Mouse (Mus musculus) ES-E14 (cell line): ENCODE results near the gene Nav2. TPM values are rescaled to one million over a fixed set of nuclear protein-coding genes. Genes with fewer than 3 reads are reported as not detected.

ENCODE experiments used
- DNase-seq: peaks from one replicate; pipeline ENCODE4 v3.0.0-alpha.2; 2013; ENCODE audit warnings: low read depth, low spot score
- H3K27ac ChIP-seq: 2 replicates; pipeline ENCODE4 v1.5.1; 2012; ENCODE audit warnings: low read depth, mild to moderate bottlenecking, low read length, moderate library complexity, mixed read lengths; ENCODE audit not compliant: poor library complexity, insufficient read depth, severe bottlenecking
- H3K36me3 ChIP-seq: 2 replicates; pipeline ENCODE4 v1.6.1; 2012; ENCODE audit warnings: mild to moderate bottlenecking, low read length, moderate library complexity, mixed read lengths; ENCODE audit not compliant: control insufficient read depth, poor library complexity, insufficient read depth, severe bottlenecking
- H3K4me1 ChIP-seq, 2 experiments: fragments of 150-350 bp in 1 of 2; sonication (generic) in 1 of 2; 2 replicates each; pipeline ENCODE4 v1.6.1; 2012; ENCODE audit warnings: low read length in 2 of 2, mild to moderate bottlenecking in 1 of 2, mixed read lengths in 1 of 2; ENCODE audit not compliant: control insufficient read depth in 2 of 2, insufficient read depth in 2 of 2, poor library complexity in 1 of 2
- H3K4me3 ChIP-seq, 2 experiments: fragments of 150-350 bp in 1 of 2; sonication (generic) in 1 of 2; 2 replicates each; pipeline ENCODE4 v1.5.1; 2012; ENCODE audit warnings: low read length in 2 of 2, low read depth in 1 of 2, mild to moderate bottlenecking in 1 of 2, mixed read lengths in 1 of 2; ENCODE audit not compliant: insufficient read depth in 1 of 2, poor library complexity in 1 of 2, severe bottlenecking in 1 of 2
- H3K9ac ChIP-seq: 2 replicates; pipeline ENCODE4 v1.6.1; 2012; ENCODE audit warnings: low read depth, mild to moderate bottlenecking, low read length, mixed read lengths; ENCODE audit not compliant: poor library complexity, insufficient read depth, severe bottlenecking
- H3K9me3 ChIP-seq: fragments of 150-350 bp; sonication (generic); 2 replicates; pipeline ENCODE4 v1.6.1; 2012; ENCODE audit warnings: low read depth, mild to moderate bottlenecking, low read length; ENCODE audit not compliant: control insufficient read depth, insufficient read depth
- CHD2 ChIP-seq: IDR thresholded peaks from 2 replicates; pipeline ENCODE4 v1.6.1; 2014; ENCODE audit warnings: mild to moderate bottlenecking, low read depth, low read length, inconsistent platforms
- HCFC1 ChIP-seq: IDR thresholded peaks from 2 replicates; pipeline ENCODE4 v1.6.1; 2012; ENCODE audit warnings: low read length, inconsistent platforms, borderline replicate concordance; ENCODE audit not compliant: insufficient read depth
- MAFK ChIP-seq: IDR thresholded peaks from 2 replicates; pipeline ENCODE4 v1.6.1; 2014; ENCODE audit warnings: mild to moderate bottlenecking, low read depth, low read length, inconsistent platforms; ENCODE audit not compliant: insufficient read depth
- ZC3H11A ChIP-seq: IDR thresholded peaks from 2 replicates; pipeline ENCODE4 v1.6.1; 2012; ENCODE audit warnings: low read depth, mild to moderate bottlenecking, inconsistent platforms, low read length, borderline replicate concordance
- ZNF384 ChIP-seq: IDR thresholded peaks from 2 replicates; pipeline ENCODE4 v1.6.1; 2012; ENCODE audit warnings: low read depth, low read length, inconsistent platforms
- in situ Hi-C, 2 experiments: fragments of 600-800 bp; cut with MboI; formaldehyde crosslinking; loops; one replicate each; pipeline ENCODE4 v1.15.1; 2025; ENCODE audit warnings: low sequenced_read_pairs in 2 of 2, inconsistent platforms in 1 of 2; ENCODE audit not compliant: unreplicated experiment in 2 of 2
- total RNA-seq: library from RNA; depleted of rRNA; stranded (reverse); fragments of 300-350 nt; gene quantifications from 2 replicates; pipeline ENCODE4 v1.2.3, GENCODE M21; 2012

Nav2 gene
- total RNA-seq, 1 experiment: 18.2 TPM

GRCm38 (mm10) chr7:49303600-49304411 lies 395.3 kb downstream of the Nav2 start:
- peaks cover 0 to 2% of the 10 kb centered on the region in 2 experiments; a peak in 1 of 4 replicates for H3K4me1 ChIP-seq
- H3K4me3 ChIP-seq: peak overlapping the region; percentile 67 to 68
- no peaks in the 10 kb centered on the region for H3K36me3 ChIP-seq
- H3K9me3 ChIP-seq: no peaks in the 10 kb centered on the region
- no peak overlapping the region for H3K27ac ChIP-seq
- in situ Hi-C loops: no loop called here
- DNase-seq: no peak
- peak overlapping the region; percentile 58; the same call in 1 of the 2 replicates for H3K9ac ChIP-seq
- TF ChIP-seq MAFK (no peak), ZNF384 (no peak), ZC3H11A (no peak), HCFC1 (no peak), CHD2 (no peak)

DNA sequence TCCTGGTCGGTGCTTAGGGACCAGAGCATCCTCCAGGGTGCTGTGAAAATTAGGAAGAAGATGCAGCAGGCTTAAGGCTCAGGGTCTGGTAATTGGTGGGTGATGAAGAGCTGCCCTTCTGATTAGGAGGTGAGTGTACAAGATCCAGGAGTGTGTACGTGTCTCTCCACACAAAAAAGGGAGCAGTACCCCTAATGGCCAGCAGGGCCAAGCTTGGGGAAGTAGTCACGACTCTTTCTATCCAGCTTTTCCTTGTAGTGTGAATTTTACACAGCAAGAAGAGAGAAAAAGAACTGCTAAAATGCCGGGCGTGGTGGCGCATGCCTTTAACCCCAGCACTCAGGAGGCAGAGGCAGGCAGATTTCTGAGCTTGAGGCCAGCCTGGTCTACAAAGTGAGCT lies 399.2 kb downstream of the Nav2 start:
- peaks cover 0 to 2% of the 10 kb centered on the region in 2 experiments; a peak in 1 of 4 replicates for H3K4me1 ChIP-seq
- H3K9me3 ChIP-seq: no peaks in the 10 kb centered on the region
- no peak overlapping the region for H3K9ac ChIP-seq
- in situ Hi-C loops: no loop called here
- no peak overlapping the region for H3K4me3 ChIP-seq
- TF ChIP-seq ZC3H11A: no peak
- TF ChIP-seq CHD2: no peak
- no peak for TF ChIP-seq MAFK
- H3K36me3 ChIP-seq: no peaks in the 10 kb centered on the region
- H3K27ac ChIP-seq: no peak overlapping the region
- DNase-seq: no peak

- no peaks in the 10 kb centered on the region for H3K9me3 ChIP-seq
- no peak for DNase-seq
- H3K4me3 ChIP-seq: no peak overlapping the region
- H3K27ac ChIP-seq: no peak overlapping the region
- no peaks in the 10 kb centered on the region for H3K36me3 ChIP-seq
- in situ Hi-C loops: no loop called here
- H3K4me1 ChIP-seq: no peaks in the 10 kb centered on the region
- H3K9ac ChIP-seq: no peak overlapping the region
- TF ChIP-seq HCFC1: no peak
- no peak for TF ChIP-seq ZNF384
- no peak for TF ChIP-seq ZC3H11A
- TF ChIP-seq CHD2: no peak
- no peak for TF ChIP-seq MAFK
Measured at GRCm38 (mm10) chr7:49309746-49310145, 401.2 kb downstream of the Nav2 start.

- in situ Hi-C loops: no loop called here
- H3K4me3 ChIP-seq: no peak overlapping the region
- no peaks in the 10 kb centered on the region for H3K36me3 ChIP-seq
- no peak overlapping the region for H3K27ac ChIP-seq
- H3K9ac ChIP-seq: no peak overlapping the region
- H3K9me3 ChIP-seq: no peaks in the 10 kb centered on the region
- TF ChIP-seq ZC3H11A (no peak), CHD2 (no peak), MAFK (no peak), HCFC1 (no peak), ZNF384 (no peak)
- DNase-seq: no peak
- no peaks in the 10 kb centered on the region; a peak in 1 of 4 replicates for H3K4me1 ChIP-seq
Measured at GRCm38 (mm10) chr7:49313945-49314344, 405.4 kb downstream of the Nav2 start.

GRCm38 (mm10) chr7:49315033-49315432 lies 406.5 kb downstream of the Nav2 start:
- TF ChIP-seq MAFK (no peak), ZC3H11A (no peak), CHD2 (no peak), HCFC1 (no peak), ZNF384 (no peak)
- no peak overlapping the region for H3K9ac ChIP-seq
- no peak overlapping the region for H3K4me3 ChIP-seq
- no peaks in the 10 kb centered on the region for H3K9me3 ChIP-seq
- H3K27ac ChIP-seq: no peak overlapping the region
- in situ Hi-C loops: no loop called here
- DNase-seq: no peak
- no peaks in the 10 kb centered on the region; a peak in 1 of 4 replicates for H3K4me1 ChIP-seq
- H3K36me3 ChIP-seq: no peaks in the 10 kb centered on the region
